Mouse (Mus musculus) thymus, adult 2 months (tissue): ENCODE results near the gene Naaladl2.

Experiments used
- CTCF ChIP-seq: fragments of 200-500 bp; IDR thresholded peaks from 2 replicates; pipeline ENCODE4 v1.5.1; 2012; ENCODE audit warnings: mild to moderate bottlenecking, control low read depth, low read length, moderate library complexity, borderline replicate concordance; ENCODE audit not compliant: control insufficient read depth, poor library complexity, insufficient read depth; ENCODE audit errors: extremely low read depth
- POLR2A ChIP-seq: fragments of 200-500 bp; IDR thresholded peaks from 2 replicates; pipeline ENCODE4 v1.6.1; 2012; ENCODE audit warnings: mild to moderate bottlenecking, low read length, control low read depth, moderate library complexity; ENCODE audit not compliant: control insufficient read depth, poor library complexity, insufficient read depth; ENCODE audit errors: extremely low read depth

DNA sequence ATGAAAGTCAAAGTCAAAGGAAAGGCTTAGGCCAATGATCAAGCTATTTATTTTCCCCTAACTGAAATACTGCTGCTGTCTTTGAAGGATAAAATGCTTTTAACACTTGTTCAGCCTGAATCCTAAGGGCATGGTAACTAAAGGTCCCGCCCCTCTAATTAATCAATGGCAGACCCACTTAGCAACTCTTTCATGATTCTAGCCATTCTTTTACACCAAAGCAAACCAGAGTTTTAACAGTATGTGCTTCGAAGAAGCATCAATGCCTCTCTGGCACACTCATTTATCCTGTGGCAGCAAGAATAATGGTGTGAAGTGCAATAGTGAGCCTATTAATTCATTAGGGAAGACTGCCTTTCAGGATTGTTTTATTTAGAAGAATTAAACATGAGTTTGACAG is 151.5 kb downstream of the Naaladl2 start:
- TF ChIP-seq CTCF (no peak), POLR2A (no peak)
